Mouse (Mus musculus) G1E (cell line): Measurements from ENCODE around the gene Spast. TPM values are rescaled to one million over a fixed set of nuclear protein-coding genes. Genes with fewer than 3 reads are reported as not detected.

Source experiments
- ATAC-seq: 2 replicates; pipeline ENCODE4 v1.8.0; 2016; ENCODE audit warnings: mild to moderate bottlenecking; ENCODE audit not compliant: insufficient number of reproducible peaks, poor library complexity, low FRiP score, severe bottlenecking; ENCODE audit errors: extremely low read depth
- DNase-seq: peaks from one replicate; pipeline ENCODE4 v3.0.0; 2012; ENCODE audit warnings: low spot score
- H3K27me3 ChIP-seq: 2 replicates; pipeline ENCODE4 v1.6.1; 2012; ENCODE audit warnings: mild to moderate bottlenecking, low read length, inconsistent platforms; ENCODE audit not compliant: insufficient read depth
- H3K36me3 ChIP-seq: replicated peaks from 2 replicates; pipeline ENCODE3; 2012; ENCODE audit warnings: mild to moderate bottlenecking, inconsistent platforms
- H3K4me1 ChIP-seq: 2 replicates; pipeline ENCODE4 v1.6.1; 2012; ENCODE audit warnings: low read depth, low read length, inconsistent platforms, mixed read lengths; ENCODE audit not compliant: insufficient read depth
- H3K4me3 ChIP-seq: 2 replicates; pipeline ENCODE4 v1.5.1; 2012; ENCODE audit warnings: low read depth, mild to moderate bottlenecking, inconsistent platforms, low read length, moderate library complexity, mixed read lengths
- H3K9me3 ChIP-seq: replicated peaks from 2 replicates; pipeline ENCODE4 v1.6.1; 2012; ENCODE audit warnings: inconsistent platforms
- CTCF ChIP-seq: IDR thresholded peaks from 2 replicates; pipeline ENCODE4 v1.5.1; 2012; ENCODE audit warnings: low read depth, low read length, inconsistent platforms, mixed read lengths
- GATA1 ChIP-seq: IDR thresholded peaks from 2 replicates; pipeline ENCODE4 v1.6.1; 2012; ENCODE audit warnings: borderline replicate concordance, low read length, inconsistent platforms, mixed read lengths
- GATA2 ChIP-seq: IDR thresholded peaks from 2 replicates; pipeline ENCODE4 v1.6.1; 2012; ENCODE audit warnings: low read depth, low read length, inconsistent platforms, borderline replicate concordance
- POLR2AphosphoS5 ChIP-seq: IDR thresholded peaks from 2 replicates; pipeline ENCODE4 v1.6.1; 2012; ENCODE audit warnings: low read depth, low read length, inconsistent platforms; ENCODE audit not compliant: insufficient replicate concordance
- TAL1 ChIP-seq: conservative IDR thresholded peaks from 2 replicates; pipeline ENCODE4 v1.6.1; 2012; ENCODE audit warnings: low read depth, low read length, inconsistent platforms, mixed read lengths
- polyA plus RNA-seq: library from polyadenylated mRNA; stranded (reverse); fragments of >175 nt; gene quantifications from 2 replicates; pipeline ENCODE4 v1.2.3, GENCODE M21; 2012
- total RNA-seq, 2 experiments: library from RNA; stranded (forward) in 1 of 2; stranded (reverse) in 1 of 2; fragments of 200-1000 nt in 1 of 2; fragments of >200 nt in 1 of 2; fragmentation: Nextera tagmentation in 1 of 2; gene quantifications; 2 replicates each; pipeline ENCODE4 v1.2.3; 2014 to 2017

Spast gene
- total and polyA plus RNA-seq, 3 experiments = 7.9 to 33.9 (median 31.2) TPM

- TF ChIP-seq GATA2 (no peak), GATA1 (no peak), POLR2AphosphoS5 (no peak)
- Histone ChIP-seq H3K27me3 (no peaks in the 10 kb centered on the region), H3K4me1 (no peaks in the 10 kb centered on the region), H3K36me3 (peaks cover 76% of the 10 kb centered on the region), H3K4me3 (no peak overlapping the region), H3K9me3 (no peaks in the 10 kb centered on the region)
- ATAC-seq (no peak), DNase-seq (no peak)
These were observed 81.9 kb downstream of the Spast start for GRCm38 (mm10) chr17:74420656-74421055.

GRCm38 (mm10) chr17:74424401-74425005 lies 85.7 kb downstream of the Spast start:
- no peaks in the 10 kb centered on the region for H3K27me3 ChIP-seq
- ATAC-seq (no peak), DNase-seq (no peak)
- TF ChIP-seq POLR2AphosphoS5 = no peak
- peaks cover 65% of the 10 kb centered on the region for H3K36me3 ChIP-seq
- no peak overlapping the region for H3K4me3 ChIP-seq
- no peaks in the 10 kb centered on the region for H3K9me3 ChIP-seq
- no peaks in the 10 kb centered on the region for H3K4me1 ChIP-seq

- TF ChIP-seq CTCF (no peak), GATA2 (no peak), TAL1 (no peak), GATA1 (no peak), POLR2AphosphoS5 (no peak)
- Histone ChIP-seq H3K36me3 (peaks cover 17% of the 10 kb centered on the region), H3K4me3 (no peak overlapping the region), H3K27me3 (no peaks in the 10 kb centered on the region), H3K9me3 (no peaks in the 10 kb centered on the region), H3K4me1 (no peaks in the 10 kb centered on the region)
- DNase-seq (no peak), ATAC-seq (no peak)
These were observed 91.3 kb downstream of the Spast start for GRCm38 (mm10) chr17:74430074-74430473.

- no peak for TF ChIP-seq GATA1
- no peak for TF ChIP-seq POLR2AphosphoS5
- TF ChIP-seq GATA2 = no peak
- TF ChIP-seq TAL1 = no peak
- no peak for TF ChIP-seq CTCF
- Histone ChIP-seq H3K4me1 (no peaks in the 10 kb centered on the region), H3K9me3 (no peaks in the 10 kb centered on the region), H3K4me3 (no peak overlapping the region), H3K36me3 (peaks cover 11% of the 10 kb centered on the region), H3K27me3 (no peaks in the 10 kb centered on the region)
- no peak for ATAC-seq
- DNase-seq = no peak
These were observed 92.7 kb downstream of the Spast start for GRCm38 (mm10) chr17:74431481-74431880.

GRCm38 (mm10) chr17:74432631-74433030 lies 93.8 kb downstream of the Spast start:
- Histone ChIP-seq H3K27me3 (no peaks in the 10 kb centered on the region), H3K9me3 (no peaks in the 10 kb centered on the region), H3K4me3 (no peak overlapping the region), H3K4me1 (no peaks in the 10 kb centered on the region), H3K36me3 (no peaks in the 10 kb centered on the region)
- TF ChIP-seq CTCF = no peak
- TF ChIP-seq POLR2AphosphoS5 = no peak
- no peak for ATAC-seq
- no peak for DNase-seq

GRCm38 (mm10) chr17:74437762-74438161 lies 99.0 kb downstream of the Spast start:
- Histone ChIP-seq H3K9me3 (no peaks in the 10 kb centered on the region), H3K36me3 (no peaks in the 10 kb centered on the region), H3K27me3 (no peaks in the 10 kb centered on the region), H3K4me3 (no peak overlapping the region), H3K4me1 (peaks cover 2% of the 10 kb centered on the region; the same call in 1 of the 2 replicates)
- DNase-seq = no peak
- TF ChIP-seq CTCF (no peak), POLR2AphosphoS5 (no peak), GATA1 (no peak), TAL1 (no peak), GATA2 (no peak)
- ATAC-seq = no peak

GRCm38 (mm10) chr17:74440486-74440885 lies 101.7 kb downstream of the Spast start:
- no peak for DNase-seq
- H3K9me3 ChIP-seq = no peaks in the 10 kb centered on the region
- H3K27me3 ChIP-seq = no peaks in the 10 kb centered on the region; the same call in 1 of the 2 replicates
- no peak overlapping the region for H3K4me3 ChIP-seq
- H3K36me3 ChIP-seq = no peaks in the 10 kb centered on the region
- ATAC-seq = no peak
- TF ChIP-seq GATA1 (no peak), TAL1 (no peak), CTCF (no peak), POLR2AphosphoS5 (no peak), GATA2 (no peak)
- H3K4me1 ChIP-seq = peaks cover 2% of the 10 kb centered on the region; the same call in 1 of the 2 replicates

Other genes starting within 250 kb of the Spast start
- gene Memo1, start 43.5 kb upstream of the Spast start, total RNA-seq (2014; fragmentation: Nextera tagmentation) = 88.7 and 110 TPM in 2 replicates
- gene Memo1, start 43.5 kb upstream of the Spast start, total RNA-seq (2017) = 194 and 216 TPM in 2 replicates
- gene Memo1, start 43.5 kb upstream of the Spast start, polyA plus RNA-seq = 61.6 and 76.8 TPM in 2 replicates
- gene Dpy30, start 15.0 kb upstream of the Spast start, total RNA-seq (2014; fragmentation: Nextera tagmentation) = 92.3 and 106 TPM in 2 replicates
- gene Dpy30, start 15.0 kb upstream of the Spast start, total RNA-seq (2017) = 128 and 130 TPM in 2 replicates
- gene Dpy30, start 15.0 kb upstream of the Spast start, polyA plus RNA-seq = 67.8 and 76.2 TPM in 2 replicates
- 48.2 and 50.7 TPM in 2 replicates for gene Slc30a6, start 56.6 kb downstream of the Spast start, total RNA-seq (2014; fragmentation: Nextera tagmentation)
- 15.4 and 17.0 TPM in 2 replicates for gene Slc30a6, start 56.6 kb downstream of the Spast start, total RNA-seq (2017)
- 0.99 and 1.2 TPM in 2 replicates for gene Slc30a6, start 56.6 kb downstream of the Spast start, polyA plus RNA-seq
- 0.45 and 0.92 TPM in 2 replicates for gene Nlrc4, start 120.2 kb downstream of the Spast start, total RNA-seq (2014; fragmentation: Nextera tagmentation)
- 0.93 and 1.3 TPM in 2 replicates for gene Nlrc4, start 120.2 kb downstream of the Spast start, total RNA-seq (2017)
- gene Nlrc4, start 120.2 kb downstream of the Spast start, polyA plus RNA-seq = 0.03 TPM in 1 of 2 replicates, not detected in the other
- gene Yipf4, start 150.5 kb downstream of the Spast start, total RNA-seq (2014; fragmentation: Nextera tagmentation) = 40.2 and 40.5 TPM in 2 replicates
- 32.9 and 49.6 TPM in 2 replicates for gene Yipf4, start 150.5 kb downstream of the Spast start, total RNA-seq (2017)
- 9.7 and 17.1 TPM in 2 replicates for gene Yipf4, start 150.5 kb downstream of the Spast start, polyA plus RNA-seq
- 266 and 279 TPM in 2 replicates for gene Birc6, start 189.3 kb downstream of the Spast start, total RNA-seq (2014; fragmentation: Nextera tagmentation)
- 133 and 151 TPM in 2 replicates for gene Birc6, start 189.3 kb downstream of the Spast start, total RNA-seq (2017)
- 25.0 and 33.4 TPM in 2 replicates for gene Birc6, start 189.3 kb downstream of the Spast start, polyA plus RNA-seq